Mouse (Mus musculus): ENCODE data around the gene Cntfr.

Gene Cntfr

DNA sequence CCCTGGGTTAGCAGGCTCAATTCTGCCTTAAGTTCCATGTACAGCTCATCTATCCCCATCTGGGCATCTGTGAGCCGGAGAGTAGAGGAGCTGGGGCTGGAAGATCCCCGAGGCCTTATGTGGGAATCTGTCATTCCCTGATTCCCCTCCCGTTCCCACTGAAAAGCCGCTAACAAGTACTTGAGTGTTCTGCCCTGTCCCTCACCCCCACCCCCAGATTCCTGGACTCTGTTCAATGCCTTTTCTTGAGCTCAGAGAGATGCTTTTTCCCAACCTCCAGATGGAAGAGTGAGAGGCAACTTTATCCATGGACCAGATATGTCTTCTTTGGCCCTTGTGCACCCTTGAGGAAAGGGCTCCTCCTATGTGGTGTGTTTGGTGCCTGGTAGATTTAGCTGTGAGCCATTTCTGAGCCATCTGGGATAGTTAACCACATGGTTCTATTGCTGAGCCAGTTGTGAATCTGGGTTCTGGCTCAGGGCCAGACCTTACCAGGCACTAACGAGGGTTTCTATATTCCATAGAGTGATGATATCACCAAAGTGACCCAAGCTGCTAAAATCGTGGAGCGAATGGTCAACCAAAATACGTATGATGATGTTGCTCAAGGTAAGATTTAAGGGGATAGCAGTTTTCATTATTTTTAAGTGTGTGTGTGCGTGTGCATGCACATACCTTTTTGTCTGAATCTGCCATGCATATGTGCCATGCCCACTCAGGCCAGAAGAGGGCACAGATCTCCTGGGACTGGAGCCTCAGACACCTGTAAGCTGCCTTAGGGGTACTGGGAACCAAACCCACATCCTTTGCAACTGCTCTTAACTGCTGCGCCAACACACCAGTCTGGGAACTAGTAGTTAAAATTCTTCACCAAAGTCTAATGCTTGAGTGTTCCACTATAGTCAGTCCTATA, 87.0 kb downstream of the Cntfr start:
- peak; percentile 16 for DNase-seq
